Mouse (Mus musculus) right cerebral cortex, postnatal 25 days (tissue): ENCODE results near the gene Coq8a.

Experiments used
- DNase-seq: peaks from one replicate; pipeline ENCODE4 v3.0.0; 2022

Coq8a gene

DNA sequence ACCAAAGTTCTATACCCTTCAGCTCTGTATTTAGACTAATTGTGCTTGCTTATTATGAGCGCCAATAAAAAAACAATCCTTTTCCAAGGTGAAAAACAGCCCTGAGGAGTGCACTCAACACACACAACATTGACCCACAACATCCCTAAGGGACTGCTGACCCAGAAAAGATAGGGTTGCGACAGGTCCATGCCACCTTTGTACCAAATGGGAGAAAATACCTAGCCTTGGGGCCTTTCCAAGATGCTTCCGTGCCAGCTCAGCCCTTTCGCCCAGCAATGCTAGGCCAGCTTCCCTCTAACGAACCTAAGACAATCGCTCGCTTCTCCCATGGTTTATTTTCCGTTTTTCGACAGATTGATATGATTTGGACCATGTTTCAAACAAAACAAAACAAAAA is 2.9 kb downstream of the Coq8a start:
- no peak for DNase-seq

DNA sequence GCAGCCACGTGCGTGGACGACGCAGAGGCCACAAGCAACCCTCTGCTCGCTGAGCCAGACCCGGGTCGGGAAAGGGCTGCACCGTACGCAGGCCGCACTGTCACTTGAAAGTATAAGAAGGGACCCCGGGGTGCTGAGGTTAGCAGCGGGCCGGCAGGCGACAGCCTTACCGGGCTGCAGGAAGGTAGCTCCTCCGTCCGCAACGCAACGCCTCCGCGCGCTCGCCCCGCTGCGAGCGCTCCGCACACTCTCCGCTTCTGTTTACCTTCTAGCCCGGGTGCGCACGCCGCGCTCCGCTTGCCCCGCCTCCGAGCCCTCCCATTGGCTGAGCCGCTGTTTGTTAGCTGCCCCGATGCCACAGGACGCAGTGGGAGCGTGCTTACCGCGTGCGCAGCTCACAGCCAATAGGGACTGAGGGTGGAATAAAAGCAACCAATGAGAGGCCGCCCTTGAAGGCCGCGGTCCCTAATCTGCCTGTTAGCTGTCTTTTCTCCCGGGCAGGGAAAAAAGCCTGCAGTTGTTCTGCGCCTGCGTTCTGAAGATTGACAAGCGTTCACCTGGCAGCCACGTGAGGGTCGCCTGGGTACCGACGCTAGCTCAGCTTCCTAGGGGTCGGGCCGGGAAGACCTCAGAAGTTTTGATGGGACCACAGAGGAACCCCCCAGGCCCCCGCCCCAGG is 3.6 kb downstream of the Coq8a start:
- peak; percentile 99 for DNase-seq

DNA sequence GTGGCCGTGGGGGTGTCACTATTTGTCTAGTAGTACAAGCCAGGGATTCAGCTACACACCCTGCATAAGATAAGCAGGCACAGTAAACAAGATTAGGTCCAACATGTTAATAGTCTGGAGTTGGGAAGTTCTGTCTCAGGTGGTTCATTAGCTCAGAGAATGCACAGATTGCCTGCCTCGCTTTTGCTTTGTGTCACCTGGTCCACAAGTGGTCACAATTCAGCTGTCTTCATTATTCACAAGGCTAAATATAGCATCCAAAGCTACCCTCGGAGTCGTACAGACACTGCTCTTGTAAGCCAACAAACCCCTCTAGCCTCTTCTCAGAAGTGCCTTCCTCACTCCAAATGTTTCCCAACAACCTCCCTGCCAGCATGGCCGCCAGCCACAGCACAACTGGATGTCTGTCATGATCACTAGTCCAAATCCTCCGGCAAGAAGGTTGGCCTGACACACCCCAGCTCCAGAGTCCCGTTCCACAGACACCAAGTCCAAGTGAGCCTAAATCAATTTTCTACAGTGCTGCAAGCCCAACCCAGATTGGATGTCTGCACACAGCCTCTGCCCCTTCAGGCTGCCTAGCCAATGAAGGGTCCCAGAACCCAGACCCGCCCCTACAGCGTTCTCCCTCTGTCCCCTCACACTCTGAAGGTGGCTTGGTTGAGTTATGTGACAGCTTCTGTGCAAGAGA is 4.5 kb downstream of the Coq8a start:
- peak; percentile 23 for DNase-seq

DNA sequence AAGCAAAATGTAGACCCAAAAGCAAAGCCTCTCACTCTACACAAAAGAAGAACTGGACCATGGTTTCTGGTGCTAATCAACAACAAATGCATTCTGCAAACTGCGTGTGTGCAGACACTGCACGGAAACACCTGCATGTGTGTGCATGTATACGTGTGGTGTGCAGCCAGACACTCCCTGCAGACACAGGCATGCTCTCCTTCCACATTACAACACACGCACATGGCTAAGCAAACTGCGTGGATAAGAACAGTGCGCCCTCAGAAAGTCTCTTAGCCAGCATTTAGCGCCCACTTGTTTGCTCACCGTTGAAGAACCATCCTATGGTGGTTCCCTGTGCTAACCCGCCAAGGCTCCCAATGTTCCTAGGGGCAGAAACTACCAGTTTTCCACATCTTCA is 5.4 kb downstream of the Coq8a start:
- no peak for DNase-seq

DNA sequence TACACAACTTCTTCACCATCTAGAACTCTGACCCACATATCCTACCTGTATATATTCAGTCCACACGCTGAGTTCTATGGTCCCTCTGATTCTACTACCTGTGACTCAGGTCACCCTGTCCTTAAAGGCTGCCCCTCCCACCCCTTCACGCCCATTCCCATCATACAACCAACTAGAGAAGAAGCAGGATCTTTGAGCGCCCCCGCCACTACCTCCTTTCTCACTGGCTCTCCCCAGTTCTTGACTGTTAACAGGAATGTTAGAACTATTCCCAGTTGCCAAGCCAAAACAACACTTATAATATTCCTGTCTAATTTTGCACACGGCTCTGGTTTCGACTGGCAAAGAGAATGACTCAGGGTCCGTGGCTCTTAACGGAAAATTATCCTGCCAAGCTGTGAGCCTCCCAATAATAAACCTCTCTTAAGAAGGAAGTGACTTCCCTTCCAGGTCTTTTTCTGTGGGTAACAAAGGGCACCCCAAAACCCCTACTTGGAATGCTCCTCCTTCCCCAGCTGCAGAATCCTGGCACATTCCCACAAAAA is 5.9 kb downstream of the Coq8a start:
- no peak for DNase-seq

DNA sequence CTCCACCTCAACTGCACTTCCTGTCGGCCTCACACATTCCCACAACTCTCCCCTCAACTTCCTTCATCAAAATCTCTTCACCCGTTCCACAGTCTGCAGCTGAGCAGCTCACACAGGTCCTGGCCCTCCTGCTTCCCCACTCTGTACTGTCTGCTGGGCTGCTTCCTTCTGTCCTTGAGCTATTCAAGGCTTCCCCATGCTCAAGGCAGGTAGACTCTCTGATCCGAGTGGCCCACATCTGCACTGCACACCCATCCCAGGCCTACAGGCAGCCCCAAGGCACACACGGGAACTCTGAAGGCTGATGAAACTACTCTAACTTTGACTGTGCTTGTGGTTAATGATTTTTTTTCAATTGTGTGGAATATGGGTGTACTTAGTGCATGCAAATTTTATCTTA is 6.5 kb downstream of the Coq8a start:
- no peak for DNase-seq

DNA sequence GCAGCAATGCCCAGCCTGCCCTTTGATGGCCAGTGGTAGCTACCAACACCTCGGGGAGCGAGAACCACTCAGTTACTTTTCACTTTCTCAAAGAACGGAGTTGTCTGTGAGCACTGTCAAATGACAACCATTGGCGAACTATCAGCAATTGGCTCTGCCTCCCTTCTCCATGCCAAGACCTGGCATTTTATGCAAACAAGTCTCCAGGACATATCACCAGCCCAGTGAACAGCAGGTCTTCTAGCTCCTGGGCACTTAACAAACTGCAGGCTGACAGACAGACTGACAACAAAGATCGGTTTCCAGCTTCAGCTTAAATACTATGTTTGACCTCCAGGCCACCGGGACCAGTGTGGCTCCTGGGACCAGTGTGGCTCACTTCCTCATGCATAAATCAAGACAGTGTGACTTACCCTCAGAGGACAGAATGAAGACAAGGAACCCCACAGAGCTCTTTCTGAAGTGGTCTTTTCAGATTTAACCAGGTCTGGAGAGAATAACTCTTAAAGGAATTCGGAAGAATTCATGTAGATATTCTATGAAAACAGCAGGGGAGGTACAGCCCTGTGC is 7.7 kb downstream of the Coq8a start:
- no peak for DNase-seq

DNA sequence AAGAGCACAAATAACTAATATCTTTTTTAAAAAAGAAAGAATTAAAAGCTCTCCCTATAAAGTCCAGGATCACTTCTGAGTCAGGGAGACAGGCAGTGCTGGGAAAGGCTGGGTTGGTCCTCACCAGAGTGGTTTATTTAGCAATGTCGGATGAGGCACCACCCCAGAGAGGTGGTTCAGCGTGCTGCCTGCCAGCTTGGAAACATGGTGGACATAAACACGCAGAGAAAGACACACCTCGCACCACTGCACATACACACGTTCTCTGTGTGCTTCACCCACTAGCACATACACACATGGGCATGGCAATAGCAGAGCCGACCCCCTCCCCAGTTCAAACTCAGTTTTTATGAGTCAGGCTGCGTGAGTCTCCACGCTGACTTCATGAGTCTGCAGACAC is 8.3 kb downstream of the Coq8a start:
- DNase-seq, result no peak

DNA sequence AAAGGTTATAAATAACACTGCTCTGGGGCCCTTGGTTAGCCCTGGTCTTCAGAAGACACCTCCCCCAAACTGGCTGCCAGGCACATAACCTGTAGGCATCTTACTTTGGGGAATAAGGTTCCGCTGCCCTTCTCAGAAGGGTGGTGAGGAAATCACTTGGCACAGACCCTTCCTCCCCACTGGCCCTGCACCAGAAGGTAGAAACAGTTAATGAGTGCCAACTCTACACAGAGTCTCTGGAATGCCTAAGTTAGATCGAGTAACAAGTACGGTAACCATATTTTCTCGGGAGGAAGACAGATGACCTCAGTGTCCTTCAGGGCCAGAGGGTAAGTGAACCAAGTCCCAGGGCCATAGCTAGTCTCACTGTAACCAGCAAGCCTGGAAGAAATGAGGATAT is 10.5 kb downstream of the Coq8a start:
- DNase-seq, result no peak

DNA sequence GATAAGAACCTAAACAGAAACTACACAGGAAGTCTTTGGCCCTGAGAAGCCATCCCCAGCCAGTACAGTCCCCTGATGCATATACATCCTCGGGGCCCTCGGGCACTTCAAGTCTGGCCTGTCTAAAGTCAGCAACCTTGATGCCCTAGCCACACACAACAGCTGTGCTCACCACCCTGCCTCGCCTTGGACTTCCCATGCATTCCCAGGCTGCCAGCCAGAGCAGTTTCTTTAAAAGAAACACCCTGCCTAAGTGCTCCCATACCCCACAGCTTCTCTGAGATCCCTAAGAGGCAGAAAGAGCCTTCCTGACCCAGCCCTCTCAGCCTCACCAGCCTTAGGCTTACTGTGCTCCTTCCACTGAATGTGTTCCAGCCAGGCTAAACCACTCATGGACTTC is 13.0 kb downstream of the Coq8a start:
- no peak for DNase-seq

DNA sequence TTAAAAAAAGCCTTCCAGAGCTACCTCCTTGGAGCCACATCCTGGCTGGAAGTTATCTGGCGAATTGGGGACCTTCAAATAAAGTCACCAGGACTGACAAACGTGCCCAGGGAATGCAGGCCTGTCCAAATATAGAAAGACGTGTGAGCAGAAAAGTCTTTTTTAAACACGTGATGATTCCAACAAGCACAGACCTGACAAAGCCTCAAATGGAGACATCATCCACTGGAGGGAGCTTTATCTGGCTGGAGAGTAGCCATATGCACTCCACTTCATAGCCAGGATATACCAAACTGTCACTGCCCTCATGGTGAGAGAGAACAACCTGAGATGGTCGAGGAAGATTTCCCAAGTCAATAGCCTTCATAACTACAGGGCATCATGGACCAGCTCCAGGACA is 13.5 kb downstream of the Coq8a start:
- no peak for DNase-seq

DNA sequence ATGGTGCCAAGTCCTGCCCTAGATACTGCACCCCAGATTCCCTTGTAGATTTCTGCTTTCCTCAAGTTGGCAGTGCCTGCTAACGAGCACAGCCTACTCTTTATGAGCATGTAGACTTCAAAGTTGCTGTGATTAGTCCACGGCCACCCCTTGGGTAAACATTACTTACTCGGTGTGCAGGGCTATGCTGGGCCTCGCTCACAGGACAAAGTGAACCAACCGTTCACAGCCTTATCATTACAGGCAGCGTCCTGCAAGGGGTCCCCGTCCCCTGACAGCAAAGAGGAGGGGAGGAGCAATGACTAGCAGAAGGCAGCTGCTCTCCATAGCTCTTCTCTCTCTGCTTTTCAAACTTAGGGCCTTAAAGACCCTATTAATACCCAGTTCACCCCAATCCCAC is 14.6 kb downstream of the Coq8a start:
- DNase-seq, result no peak

DNA sequence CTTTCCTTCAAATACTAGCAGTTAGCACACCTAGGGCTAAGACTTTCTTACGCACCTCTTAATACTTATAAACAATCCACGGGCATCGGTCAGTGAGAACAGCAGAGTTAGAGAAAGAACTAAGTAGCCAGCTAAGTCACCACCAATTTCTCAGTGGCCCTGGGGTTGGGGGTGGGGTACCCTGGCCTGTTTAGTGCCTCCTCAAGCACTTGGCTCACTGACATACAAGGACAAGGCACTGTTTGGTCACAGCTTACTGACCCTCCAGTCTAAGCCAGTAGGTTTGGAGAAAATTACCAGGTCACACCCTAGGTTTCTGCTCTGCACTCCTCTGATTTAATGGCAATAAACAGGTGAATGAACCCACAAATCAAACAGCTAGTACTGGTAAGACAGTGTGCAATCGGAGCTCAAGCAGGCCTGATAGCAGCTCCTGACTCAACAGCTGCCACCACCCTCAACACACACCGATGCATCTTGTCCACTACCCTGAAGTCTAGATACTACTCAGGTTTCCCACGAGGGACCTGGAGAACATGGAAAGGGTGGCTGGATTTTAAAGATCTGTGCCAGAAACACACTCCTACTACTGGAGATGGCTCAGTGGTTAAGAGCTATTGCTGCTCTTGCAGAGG is 15.8 kb downstream of the Coq8a start:
- no peak for DNase-seq

DNA sequence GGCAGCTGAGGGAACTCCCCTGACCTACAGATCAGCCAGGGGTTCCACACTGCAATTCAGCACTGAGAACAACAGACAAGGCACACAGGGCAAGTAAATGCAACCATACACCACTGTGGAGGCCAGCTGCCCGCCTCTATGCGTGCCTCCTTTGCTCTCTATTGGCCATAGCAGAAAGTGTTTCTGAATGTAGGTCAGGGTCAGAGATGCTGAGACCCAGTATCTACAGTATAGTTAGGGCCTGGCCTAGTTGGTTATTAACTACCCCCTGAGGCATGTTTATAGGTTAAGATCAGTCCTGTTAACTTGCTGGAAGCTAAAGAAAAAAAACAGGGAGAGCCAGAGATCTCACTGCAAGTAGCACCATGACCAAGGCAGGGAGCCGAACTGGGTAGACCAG is 16.7 kb downstream of the Coq8a start:
- DNase-seq, result no peak

DNA sequence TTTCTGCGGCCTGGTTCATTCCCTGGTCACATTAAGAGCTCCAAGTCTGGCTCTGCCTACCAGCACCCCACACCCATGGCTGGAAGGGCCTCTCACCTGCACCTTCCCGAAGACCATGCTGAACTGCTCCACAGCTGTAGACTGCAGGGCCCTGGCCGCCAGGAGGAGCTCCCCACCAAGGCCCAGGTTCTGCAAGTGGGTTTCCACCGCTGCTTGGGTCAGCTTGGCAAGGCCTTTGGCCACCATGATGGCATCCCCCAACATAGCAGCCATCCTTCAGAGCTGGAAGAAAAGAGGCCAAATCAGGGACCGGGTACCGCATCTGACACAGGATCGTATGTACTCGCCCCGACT is 17.5 kb downstream of the Coq8a start:
- no peak for DNase-seq

DNA sequence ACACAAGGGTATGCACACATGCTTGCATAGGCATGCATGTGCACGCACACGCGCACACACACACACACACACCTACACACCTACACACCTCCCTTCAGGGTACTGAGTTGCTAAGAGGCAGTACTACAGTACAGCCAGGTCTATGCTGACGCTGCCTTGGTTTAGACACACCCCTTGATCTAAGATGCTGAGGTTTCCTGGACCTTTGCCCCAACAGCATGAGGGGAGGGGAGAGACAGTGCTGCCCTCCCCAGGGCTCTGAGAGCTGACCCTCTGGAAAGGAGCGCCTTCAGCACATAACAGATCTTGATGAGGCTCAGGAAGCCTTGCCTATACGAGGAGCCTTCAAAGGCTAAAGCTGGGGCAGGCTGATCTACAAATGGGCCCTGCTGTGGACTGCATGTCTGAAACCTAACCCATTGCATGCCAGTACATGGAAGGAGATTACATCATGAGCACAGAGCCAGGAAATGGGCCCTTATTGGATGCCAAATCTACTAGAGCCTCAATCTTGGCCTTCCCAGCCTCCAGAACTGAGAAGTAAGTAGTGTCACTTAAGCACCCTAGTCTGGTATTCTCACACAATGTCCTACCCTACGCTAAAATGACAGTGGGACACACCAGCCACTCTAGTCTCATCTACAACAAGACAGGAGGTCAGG is 18.0 kb downstream of the Coq8a start:
- DNase-seq, result no peak

DNA sequence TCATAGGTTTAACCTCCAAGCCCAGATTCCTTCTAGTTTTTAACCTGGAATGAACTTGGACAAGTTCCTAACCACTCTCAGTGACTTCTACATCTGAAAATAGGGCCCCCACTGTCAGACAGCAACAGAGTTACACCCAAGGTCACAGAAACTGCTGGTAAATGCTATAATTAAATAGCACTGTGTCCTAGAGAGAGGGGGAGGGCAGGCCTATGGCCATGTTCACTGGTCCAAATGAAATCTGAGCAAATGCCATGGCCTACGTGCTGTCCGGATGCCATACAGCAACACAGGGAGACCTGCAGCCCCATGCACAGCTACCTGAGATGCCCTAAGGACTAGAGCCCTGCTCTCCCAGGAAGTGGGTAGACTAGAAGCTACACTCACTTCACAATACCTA is 19.6 kb downstream of the Coq8a start:
- DNase-seq, result no peak

DNA sequence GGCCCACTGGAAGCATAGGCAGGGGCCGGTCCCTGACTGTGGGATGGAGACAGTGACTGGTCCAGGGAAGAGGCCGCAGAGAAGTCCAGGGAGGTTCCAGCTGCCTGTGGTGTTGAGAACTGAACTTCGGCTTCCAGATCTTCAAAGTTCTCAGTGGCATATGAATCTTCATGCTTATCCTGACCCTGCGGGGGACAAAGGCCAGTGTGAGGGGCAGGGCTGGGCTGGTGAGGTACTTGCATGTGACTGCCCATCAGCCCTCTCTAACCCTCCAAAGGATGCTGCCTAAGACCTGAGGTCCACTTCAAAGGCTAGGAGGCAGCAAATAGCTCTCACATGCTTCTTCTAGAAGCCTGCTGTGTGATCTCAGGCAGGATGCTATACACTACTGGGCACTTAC is 20.3 kb downstream of the Coq8a start:
- no peak for DNase-seq

DNA sequence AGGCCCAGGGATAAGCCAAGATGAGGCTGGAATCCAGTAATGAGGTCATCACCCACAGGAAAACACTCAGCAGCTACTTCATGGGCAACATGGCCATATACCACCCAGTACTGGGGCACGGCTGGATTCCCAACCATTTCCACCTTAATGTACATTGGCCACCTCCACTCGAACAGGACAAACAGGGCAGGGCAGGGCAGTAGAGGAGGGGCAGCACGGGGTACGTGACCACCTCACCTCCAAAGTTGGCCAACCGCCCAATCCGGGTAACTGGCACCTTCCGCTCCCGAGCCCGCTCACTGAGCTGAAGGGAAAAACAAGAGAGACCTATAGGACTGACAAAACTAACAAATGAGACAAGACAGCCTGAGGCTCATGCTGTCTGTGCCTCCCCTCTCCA is 21.1 kb downstream of the Coq8a start:
- no peak for DNase-seq

DNA sequence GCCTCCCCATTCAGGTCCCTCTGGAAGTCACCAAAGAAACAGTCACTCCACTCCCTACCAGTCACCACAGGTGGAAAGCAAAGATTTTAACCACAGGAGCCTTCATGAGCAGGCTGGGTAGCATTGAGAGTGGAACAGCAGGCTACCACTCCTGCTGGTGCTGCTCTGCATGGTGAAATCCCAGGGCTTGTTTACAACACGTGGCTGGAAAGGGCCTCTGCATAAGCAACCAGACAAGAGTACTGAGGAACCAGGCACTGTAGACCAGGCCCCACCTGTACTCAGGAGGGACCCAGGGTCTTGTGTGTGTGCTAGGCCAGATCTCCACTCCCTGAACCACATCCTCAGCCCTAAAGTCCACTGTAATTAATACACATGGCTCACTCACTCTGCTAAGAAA is 22.6 kb downstream of the Coq8a start:
- no peak for DNase-seq

DNA sequence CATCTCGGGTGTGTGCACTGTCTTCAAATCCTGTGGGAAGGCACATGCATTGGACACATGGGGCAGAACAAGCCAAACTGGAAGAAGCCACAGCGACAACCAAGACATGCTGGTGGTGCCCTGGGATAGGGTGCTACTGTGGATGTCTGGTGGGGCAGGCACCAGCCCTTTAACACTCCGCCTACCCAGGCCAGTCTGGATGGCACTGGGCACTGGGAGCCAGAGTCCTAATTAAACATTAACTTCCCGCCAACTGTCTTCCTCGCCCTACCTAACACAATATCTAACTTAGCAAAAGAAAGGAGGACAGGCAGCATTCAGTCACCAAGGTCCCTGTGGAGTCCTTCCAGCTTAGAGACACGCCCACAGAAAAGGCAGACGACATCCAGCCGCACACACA is 23.8 kb downstream of the Coq8a start:
- no peak for DNase-seq

DNA sequence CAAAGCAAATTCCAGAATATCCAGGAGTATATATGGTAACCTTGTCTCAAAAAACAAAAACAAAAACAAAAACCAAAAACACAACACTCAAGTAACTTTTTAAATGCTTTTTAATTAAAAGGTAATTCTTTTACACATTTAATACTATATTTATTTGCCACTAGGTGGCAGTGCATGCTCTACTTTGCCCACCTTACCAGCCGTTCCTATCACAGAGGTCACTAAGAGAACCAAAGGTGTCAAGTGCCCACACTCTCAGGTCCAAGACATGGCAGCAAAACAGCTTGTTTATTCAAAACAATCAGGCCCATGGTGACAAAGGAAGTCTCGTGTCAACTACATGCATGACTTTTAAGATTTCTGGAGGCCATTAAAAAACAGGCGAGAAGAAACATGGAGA is 24.2 kb downstream of the Coq8a start:
- DNase-seq, result no peak

DNA sequence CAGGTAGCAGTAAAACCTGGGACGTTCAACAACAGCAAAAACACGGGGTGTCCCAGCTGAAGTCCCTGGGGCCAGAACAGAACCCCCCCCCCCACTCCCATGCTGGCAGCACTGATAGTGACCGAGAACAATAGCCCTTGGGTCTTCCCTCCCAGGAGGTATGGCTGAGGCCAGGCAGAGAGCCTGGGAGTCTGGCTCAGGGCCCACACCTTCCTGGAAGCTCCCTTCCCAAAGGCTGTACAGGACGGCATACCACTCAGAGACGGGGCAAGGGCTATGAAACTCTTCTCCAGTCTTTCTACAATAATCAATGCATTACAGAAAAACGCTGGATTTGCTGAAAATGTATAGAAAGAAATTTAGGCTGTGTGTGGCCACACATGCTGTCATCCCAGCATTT is 24.7 kb downstream of the Coq8a start:
- no peak for DNase-seq

DNA sequence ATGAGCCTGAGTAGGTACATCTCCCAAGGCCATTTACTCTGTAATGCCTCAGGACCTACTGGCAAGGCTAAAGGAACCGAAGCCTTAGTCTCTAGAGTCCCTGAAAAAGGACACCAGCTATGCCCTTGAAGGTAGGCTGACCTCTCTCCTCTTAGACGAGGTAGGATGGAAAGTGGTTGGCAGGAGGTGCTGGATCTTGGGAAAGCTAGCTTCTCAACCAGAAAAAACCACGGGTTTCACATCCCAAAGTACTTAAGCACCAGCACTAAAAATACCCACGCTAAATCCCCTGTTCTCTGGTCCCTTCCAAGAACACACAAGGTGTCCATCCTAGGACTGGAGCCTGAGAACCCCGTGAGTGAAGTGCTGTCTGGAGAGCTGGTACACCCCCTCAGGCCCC is 26.4 kb downstream of the Coq8a start:
- no peak for DNase-seq
